Mouse (Mus musculus): Measurements from ENCODE around the gene Plekhm2.

The Plekhm2 gene

DNA sequence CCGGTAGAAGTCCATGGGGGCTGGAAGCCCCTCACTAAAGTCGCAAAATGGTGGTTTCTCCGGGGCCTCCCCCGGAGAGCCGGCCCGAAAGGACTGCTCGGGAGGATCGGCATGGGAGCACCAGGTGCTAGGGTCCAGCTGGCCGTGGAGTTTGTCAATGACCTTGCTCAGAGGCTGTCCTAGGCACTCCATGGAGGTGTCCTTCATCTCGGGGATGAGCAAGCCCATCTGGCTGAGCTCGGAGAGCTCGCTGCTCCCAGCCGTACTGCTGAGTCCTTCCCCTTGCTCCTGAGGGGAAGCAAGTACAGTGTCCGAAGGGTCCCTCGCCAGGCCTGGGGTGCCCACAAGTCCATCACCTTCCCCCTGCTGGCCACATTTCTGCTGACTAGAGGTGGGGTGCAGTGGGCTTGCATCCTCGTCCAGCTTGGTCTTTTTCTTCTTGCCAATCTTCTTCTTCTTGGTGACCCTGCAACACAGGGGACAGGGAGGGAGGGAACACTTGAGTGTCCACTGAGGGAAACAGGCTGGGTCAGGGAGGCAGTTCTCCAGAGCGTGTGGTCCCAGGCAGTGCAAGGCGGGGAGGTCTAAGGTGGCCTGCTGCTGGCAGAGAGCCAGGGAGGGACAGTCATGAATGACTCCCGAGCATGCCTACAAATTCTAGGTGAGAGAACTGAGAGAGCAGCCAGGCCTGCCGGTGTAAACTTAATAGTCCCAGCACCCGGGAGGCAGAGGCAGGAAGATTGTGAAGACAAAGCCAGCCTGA, 32.4 kb downstream of the Plekhm2 start:
- 86% methylated on average over 21 of the region's 21 CpGs for WGBS

DNA sequence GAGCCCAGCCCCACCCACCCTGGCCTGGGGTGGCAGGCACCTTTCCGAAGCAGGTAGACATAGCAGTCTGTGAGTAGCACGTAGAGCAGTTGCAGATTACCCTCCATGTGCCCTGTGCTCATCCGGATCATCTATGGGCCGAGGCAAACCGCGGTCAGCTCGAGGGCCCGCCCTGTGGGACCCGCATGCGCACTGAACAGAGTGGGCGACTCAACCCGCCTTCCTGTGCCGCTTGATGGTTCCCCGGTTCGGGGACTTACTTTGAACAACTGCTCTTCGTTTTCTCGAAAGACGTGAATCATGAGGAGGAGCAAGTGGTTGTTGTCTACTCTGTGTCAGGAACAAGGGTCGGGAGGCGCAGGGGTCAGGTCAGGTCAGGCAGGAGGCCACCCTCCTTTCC, 33.4 kb downstream of the Plekhm2 start:
- WGBS = 96% methylated on average over 20 of the region's 20 CpGs

DNA sequence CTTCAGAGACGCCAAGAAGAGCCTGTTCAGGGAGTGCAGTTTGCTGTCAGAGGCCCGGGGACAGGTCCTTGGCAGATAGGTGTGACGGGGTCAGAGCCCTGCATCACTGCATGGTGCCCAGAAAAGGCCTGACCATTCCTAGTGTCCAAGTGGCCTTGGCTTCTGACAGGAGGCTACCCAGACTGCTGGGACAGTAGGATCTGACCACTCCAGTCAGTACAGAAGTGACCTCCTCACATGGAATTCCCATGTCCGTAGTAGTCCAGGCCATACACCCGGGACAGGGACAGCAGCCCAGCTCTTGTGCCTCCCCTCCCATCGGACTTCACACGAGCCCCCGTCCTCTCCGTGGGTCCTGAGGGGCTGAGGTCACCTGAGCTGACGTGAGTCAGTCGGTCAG, 34.7 kb downstream of the Plekhm2 start:
- 93% methylated on average over 11 of the region's 11 CpGs for WGBS

DNA sequence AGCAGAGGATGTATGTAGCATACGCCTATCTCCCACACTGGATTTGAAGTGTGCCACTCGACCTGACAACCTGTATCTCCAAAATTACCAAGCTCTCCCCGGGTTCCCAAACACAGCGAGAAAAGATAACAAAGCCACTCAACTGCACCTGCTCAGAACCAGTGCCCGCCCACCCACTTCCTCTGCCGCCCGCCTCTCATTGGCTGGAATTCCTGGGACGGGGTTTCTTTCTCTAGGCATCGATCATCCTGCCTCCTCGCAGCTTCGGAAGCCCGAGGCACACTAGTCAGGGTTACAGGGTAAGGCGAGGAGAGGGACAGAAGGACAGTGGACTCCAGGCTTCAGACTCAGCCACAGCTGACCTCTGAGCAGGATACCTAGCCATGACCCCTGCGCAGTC, 36.0 kb downstream of the Plekhm2 start:
- WGBS = 78% methylated on average over 14 of the region's 14 CpGs

DNA sequence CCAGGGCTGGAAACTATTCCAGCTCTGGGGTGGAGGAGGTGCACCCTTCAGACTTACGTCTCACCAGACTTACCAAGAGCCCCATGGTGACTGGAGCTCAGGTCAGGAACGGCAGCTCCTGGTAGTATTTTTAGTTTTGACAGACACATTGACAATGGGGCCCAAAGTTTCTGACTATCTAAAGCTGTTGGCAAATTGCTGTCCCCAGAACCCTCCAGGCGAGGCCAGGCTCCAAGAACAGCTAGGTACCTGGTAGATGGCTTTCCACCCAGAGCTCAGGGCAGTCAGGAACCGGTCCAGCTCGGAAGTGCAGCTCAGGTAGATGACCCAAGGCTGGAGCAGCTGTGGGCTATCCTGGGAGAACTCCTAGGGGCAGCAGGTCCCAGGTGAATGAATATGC, 37.2 kb downstream of the Plekhm2 start:
- WGBS = 81% methylated on average over 5 of the region's 5 CpGs

GRCm38 (mm10) chr4:141625774-141626550, 38.7 kb downstream of the Plekhm2 start:
- 89% methylated on average over 16 of the region's 16 CpGs for WGBS

- 79% methylated on average over 19 of the region's 19 CpGs for WGBS
These were observed 39.5 kb downstream of the Plekhm2 start for GRCm38 (mm10) chr4:141624983-141625773.

- 78% methylated on average over 8 of the region's 8 CpGs for WGBS
These were observed 40.6 kb downstream of the Plekhm2 start for GRCm38 (mm10) chr4:141624134-141624533.

DNA sequence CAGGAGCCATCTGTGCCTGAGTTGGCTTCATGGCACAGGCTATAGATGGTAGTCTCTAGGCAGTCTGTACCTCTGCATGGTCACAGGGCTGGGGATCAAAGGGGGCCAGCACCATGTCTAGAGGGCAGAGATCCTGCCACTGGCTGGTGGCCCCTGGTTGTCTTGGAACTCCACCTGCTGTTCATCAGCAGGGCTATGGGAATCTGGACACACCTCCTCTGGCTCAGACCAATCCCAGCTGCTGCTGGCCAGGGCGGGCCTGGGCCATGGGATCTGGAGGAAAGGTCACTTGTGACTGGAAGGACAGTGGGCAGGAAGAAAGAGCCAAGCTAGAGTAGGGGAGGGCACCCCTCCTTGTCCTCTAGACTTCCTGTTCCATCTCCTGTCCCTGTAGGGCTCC, 41.0 kb downstream of the Plekhm2 start, which contains the start of gene Slc25a34:
TSS of gene Slc25a34 (minus strand) at position 156 of the 400 bp plus-strand sequence.
- 47% methylated on average over 1 of the region's 1 CpGs for WGBS

- WGBS = 86% methylated on average over 11 of the region's 11 CpGs
These were observed 41.7 kb downstream of the Plekhm2 start for GRCm38 (mm10) chr4:141623037-141623436.

DNA sequence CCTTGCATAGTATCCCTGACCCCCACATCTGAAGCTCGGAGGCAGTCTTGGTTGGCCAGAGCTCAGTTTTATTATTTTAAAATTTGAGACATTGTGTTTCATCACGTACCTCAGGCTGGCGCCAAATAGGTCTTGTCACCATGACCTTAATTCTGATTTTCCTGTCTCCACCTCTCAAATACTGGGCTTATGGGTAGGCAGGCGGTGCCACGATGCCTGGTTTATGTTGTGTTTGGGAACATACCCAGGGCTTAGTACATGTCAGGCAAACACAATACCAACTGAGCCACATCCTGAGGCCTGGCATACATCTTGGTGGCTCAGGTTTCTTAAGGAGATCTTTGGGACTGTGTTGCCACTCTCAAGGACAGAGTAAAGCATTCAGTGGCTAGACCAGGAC, 42.1 kb downstream of the Plekhm2 start:
- 84% methylated on average over 5 of the region's 5 CpGs for WGBS

DNA sequence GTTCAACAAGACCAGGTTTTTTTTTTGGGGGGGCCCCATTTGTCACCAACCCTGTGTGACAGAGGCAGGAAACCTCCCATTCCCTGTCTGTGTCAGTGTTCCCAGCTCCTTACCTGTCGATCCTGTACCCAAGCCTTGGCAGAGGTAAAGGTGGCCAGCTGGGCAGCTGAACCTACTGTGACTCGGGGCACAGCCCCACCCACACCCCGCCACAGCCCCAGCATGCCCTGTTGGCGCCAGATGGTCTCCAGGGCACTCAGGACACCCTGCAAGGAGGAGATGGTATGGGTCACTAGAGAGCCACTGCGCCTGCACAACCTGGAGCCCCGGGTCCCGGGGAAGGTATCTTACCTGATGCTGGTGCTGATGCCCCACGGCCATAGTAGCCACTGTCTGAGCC, 42.6 kb downstream of the Plekhm2 start:
- WGBS = 89% methylated on average over 8 of the region's 8 CpGs

DNA sequence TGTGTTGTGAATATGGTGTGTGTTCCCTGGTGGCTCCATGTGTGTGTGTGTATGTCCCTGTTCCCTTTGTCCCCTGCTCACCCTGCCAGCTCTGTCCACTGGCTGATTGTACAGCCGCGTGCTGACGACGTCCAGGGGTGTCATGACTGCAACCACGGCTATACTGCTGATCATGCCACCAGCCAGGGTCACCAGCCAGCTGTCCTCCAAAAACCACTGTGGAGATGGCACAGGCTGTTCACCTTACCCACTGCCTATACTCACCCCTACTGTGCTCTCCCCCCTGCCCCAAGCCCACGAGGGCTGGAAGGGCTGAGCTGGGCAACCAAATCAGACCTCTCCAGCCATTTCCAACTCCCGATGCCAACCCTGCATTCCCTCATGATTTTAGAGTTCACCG, 43.4 kb downstream of the Plekhm2 start:
- 86% methylated on average over 8 of the region's 8 CpGs for WGBS

GRCm38 (mm10) chr4:141619299-141619883, 45.3 kb downstream of the Plekhm2 start:
- 86% methylated on average over 9 of the region's 9 CpGs for WGBS

DNA sequence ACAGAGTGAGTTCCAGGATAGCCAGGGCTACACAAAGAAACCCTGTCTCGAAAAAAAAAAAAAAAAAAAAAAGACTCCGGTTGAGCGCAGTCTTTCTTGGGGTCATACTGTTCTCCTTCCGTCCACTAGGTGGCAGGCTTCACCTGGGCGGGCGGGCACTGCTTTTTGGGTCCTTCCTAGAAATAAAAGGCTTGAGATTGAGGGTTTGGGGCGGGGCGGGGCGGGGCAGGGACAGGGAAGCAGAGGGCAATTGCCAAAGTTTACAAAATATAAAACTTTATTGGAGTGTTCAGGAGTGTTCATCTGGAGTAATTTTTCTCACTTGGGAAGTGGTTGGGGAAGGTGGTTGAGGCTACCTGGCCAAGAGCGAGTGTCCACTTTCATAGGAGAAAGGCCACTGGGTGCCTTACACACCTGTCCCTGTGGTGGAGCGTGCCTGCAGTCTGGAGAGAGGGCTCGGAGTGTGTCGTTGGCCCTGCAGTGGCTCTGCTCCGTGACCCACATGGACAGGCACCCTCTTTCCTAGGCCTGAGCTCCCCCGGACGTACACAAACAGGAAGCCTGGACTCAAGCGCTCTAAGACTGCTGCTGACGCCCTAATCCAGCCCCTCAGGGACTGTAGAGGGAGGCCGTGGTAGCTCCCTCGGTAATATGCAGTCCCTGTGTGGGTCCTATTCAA, 46.0 kb downstream of the Plekhm2 start, which contains the start of gene Tmem82:
TSS of gene Tmem82 (minus strand) at position 69 of the 679 bp plus-strand sequence.
- 31% methylated on average over 20 of the region's 20 CpGs for WGBS

DNA sequence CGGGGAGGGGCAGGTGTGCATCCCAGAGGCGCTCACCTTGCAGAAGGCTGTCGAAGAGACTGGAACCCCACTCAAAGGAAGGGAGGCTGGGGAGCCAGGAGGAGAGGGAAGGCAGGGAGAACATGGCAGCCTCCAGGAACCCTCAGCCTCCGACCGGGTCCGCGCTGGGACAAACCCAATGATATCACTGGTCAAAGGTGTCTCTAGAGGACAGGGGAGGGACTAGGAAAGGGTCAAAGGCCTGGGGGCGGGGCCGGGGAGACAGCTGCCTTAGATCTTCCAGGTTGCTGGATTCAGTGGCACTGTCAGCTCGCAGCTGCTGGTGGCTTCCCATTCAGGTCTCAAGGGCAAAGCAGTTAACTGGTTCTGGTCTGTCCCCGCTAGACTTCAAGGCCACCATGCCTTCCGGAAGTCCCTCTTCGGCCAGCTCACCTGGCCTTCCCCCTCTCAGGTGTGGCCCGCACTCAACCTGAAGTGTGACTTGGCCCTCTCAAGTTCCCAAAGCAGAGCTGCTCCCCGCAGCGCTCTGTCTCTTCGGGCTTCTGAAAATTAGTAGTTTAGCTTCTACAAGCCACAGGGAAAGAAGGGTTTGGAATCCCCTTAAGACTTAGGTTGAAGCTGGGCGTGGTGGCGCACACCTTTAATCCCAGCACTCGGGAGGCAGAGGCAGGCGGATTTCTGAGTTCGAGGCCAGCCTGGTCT, 46.7 kb downstream of the Plekhm2 start:
- WGBS = 22% methylated on average over 22 of the region's 22 CpGs

- 16% methylated on average over 20 of the region's 20 CpGs for WGBS
These were observed 47.4 kb downstream of the Plekhm2 start for GRCm38 (mm10) chr4:141617299-141617698.

GRCm38 (mm10) chr4:141616811-141617210, 47.9 kb downstream of the Plekhm2 start:
- 79% methylated on average over 6 of the region's 6 CpGs for WGBS

GRCm38 (mm10) chr4:141614946-141615345, 49.8 kb downstream of the Plekhm2 start:
- 79% methylated on average over 14 of the region's 14 CpGs for WGBS

DNA sequence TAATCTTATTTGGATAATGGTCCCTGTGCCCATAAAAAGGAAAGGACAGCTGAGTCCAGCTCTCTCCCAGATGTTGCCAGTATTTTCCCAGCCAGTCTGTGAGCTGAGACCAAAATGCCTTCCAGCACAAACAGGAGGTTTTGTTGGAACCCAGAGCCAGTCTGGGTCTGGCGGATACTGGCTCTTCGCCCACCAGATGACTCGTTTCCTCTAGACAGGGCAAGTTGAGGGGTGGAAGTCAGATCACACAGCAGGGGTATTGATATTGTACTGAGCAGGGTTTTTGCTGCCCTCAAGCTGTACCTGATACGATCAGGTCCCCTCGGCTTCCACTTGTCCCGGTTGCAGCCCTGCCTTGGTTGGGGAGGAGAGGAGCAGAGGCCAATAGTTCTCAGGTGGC, 55.2 kb downstream of the Plekhm2 start:
- 76% methylated on average over 6 of the region's 6 CpGs for WGBS
